Mouse (Mus musculus) C2C12 (cell line): ENCODE results near the gene Zmym1.

Experiments used
- CEBPB ChIP-seq: IDR thresholded peaks from one replicate; pipeline ENCODE4 v1.6.1; 2011; ENCODE audit warnings: low read depth, mild to moderate bottlenecking, control low read depth, moderate library complexity
- CTCF ChIP-seq: IDR thresholded peaks from one replicate; pipeline ENCODE4 v1.5.1; 2011; ENCODE audit not compliant: control insufficient read depth, insufficient read depth, insufficient read length
- MAX ChIP-seq: IDR thresholded peaks from one replicate; pipeline ENCODE4 v1.6.1; 2011; ENCODE audit warnings: mild to moderate bottlenecking, control low read depth

GRCm38 (mm10) chr4:127083131-127083530 is 22.2 kb upstream of the Zmym1 start:
- no peak for TF ChIP-seq CTCF
- TF ChIP-seq MAX = no peak
- no peak for TF ChIP-seq CEBPB
